Mouse (Mus musculus): ENCODE results near the gene Pear1. TPM values are rescaled to one million over a fixed set of nuclear protein-coding genes. Genes with fewer than 3 reads are reported as not detected.
"Not testable (repeated sequence)": the region's sequence is repeated elsewhere in the genome, so short reads cannot be mapped to it uniquely, and the experiment has no call there.

Gene Pear1
- polyA plus RNA-seq (2015; fragmentation: Nextera tagmentation; extraction: Ambion mirVana), result 5.7 and 6.5 TPM in 2 replicates

DNA sequence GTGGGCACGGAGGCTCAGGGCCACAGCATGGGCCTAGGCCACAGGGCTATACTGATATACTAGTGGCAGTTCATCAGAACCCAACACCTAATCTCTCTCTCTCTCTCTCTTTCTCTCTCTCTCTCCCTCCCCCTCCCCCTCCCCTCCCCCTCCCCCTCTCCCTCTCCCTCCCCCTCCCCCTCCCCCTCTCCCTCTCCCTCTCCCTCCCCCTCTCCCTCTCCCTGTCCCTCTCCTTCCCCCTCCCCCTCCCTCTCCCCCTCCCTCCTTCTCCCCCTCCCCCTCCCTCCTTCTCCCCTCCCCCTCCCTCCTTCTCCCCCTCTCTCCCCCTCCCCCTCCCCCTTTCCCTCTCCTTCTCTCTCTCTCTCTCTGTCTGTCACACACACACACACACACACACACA is at the start of gene Pear1:
Gene Pear1, minus strand, starts transcription at position 101 of the 400 bp plus-strand sequence.
- H3K27ac ChIP-seq (replicated peaks); ATAC-seq (ENCODE audit: insufficient read depth); H3K36me3 ChIP-seq (replicated peaks); H3K9ac ChIP-seq; H3K9me3 ChIP-seq (replicated peaks); H3K4me3 ChIP-seq (replicated peaks); H3K4me1 ChIP-seq (replicated peaks); H3K4me2 ChIP-seq: not testable (repeated sequence)
- H3K27me3 ChIP-seq, result peaks cover 14% of the 10 kb centered on the region; the same call in 1 of the 2 replicates
- 68% methylated on average over 1 of the region's 1 CpGs for WGBS (ENCODE audit: insufficient replicate concordance)

DNA sequence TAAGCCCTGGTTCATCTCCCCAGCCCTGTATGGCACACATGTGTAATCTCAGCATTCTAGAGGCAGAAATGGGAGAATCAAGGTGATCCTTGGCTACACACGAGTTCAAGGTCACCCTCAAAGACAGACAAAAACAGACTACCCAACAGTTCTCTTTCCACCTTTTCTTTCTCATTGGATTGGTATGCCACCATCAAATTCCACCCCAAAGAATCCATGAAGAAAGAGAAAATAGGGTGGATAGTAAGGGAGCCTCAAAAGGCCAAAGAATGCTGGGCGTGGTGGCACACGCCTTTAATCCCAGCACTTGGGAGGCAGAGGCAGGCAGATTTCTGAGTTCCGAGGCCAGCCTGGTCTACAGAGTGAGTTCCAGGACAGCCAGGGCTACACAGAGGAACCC is 40.0 kb upstream of the Pear1 start:
- not testable (repeated sequence) for H3K4me3 ChIP-seq (replicated peaks); H3K4me2 ChIP-seq; H3K27me3 ChIP-seq; H3K27ac ChIP-seq (replicated peaks); ATAC-seq (ENCODE audit: insufficient read depth); H3K4me1 ChIP-seq (replicated peaks); H3K9ac ChIP-seq; H3K9me3 ChIP-seq (replicated peaks)
- H3K36me3 ChIP-seq (replicated peaks), result peaks cover 90% of the 10 kb centered on the region
- WGBS (ENCODE audit: insufficient replicate concordance), result 82% methylated on average over 4 of the region's 4 CpGs

DNA sequence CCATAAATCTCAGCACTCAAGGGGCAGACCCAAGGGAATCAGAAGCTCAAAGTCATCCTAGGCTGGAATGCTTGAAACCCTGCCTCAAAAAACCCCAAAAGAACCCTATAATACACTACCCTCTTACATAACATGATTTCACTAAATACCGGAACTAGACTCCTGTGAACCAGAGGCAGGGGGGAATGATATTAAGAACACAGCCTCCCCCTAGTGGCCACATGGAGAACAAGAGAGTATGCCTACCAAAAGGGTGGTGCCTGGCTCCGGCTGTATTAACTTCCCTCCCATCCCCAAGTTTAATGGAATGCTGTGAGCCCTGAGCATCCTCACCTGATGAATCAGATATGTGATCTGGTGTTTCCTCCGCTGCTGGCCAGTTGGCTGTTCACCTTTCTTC is 35.7 kb upstream of the Pear1 start:
- Histone ChIP-seq H3K36me3 (replicated peaks) (peaks cover 75% of the 10 kb centered on the region), H3K9me3 (replicated peaks) (no peaks in the 10 kb centered on the region), H3K4me2 (no peak overlapping the region), H3K27ac (replicated peaks) (no peak overlapping the region), H3K9ac (no peak overlapping the region), H3K4me1 (replicated peaks) (no peaks in the 10 kb centered on the region), H3K4me3 (replicated peaks) (no peak overlapping the region), H3K27me3 (no peaks in the 10 kb centered on the region)
- ATAC-seq (ENCODE audit: insufficient read depth), result no peak
- 28% methylated on average over 3 of the region's 3 CpGs for WGBS (ENCODE audit: insufficient replicate concordance)

DNA sequence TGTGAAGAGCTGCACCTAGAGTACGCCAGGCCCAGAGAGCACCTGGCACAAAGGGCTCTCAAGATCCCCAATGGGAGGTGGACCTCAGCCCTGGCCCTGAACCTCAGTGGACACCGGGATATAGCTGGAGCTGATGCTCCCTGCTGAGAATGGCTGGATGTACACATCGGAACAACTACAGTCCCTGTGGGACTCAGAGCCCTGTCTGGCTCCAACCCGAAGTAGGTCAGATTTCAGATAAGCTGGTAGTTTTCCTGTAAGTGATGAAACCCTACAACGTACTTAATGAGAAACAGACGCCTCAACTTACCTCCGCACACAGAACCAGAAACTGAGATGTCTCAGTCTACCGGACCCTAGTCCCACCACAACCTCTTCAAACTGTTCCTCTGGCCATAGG is 33.6 kb upstream of the Pear1 start:
- Histone ChIP-seq H3K4me2 (no peak overlapping the region), H3K4me3 (replicated peaks) (no peak overlapping the region), H3K27me3 (no peaks in the 10 kb centered on the region), H3K4me1 (replicated peaks) (no peaks in the 10 kb centered on the region), H3K9me3 (replicated peaks) (no peaks in the 10 kb centered on the region), H3K27ac (replicated peaks) (no peak overlapping the region), H3K9ac (no peak overlapping the region), H3K36me3 (replicated peaks) (peaks cover 59% of the 10 kb centered on the region)
- WGBS (ENCODE audit: insufficient replicate concordance), result 86% methylated on average over 8 of the region's 8 CpGs
- ATAC-seq (ENCODE audit: insufficient read depth), result no peak

DNA sequence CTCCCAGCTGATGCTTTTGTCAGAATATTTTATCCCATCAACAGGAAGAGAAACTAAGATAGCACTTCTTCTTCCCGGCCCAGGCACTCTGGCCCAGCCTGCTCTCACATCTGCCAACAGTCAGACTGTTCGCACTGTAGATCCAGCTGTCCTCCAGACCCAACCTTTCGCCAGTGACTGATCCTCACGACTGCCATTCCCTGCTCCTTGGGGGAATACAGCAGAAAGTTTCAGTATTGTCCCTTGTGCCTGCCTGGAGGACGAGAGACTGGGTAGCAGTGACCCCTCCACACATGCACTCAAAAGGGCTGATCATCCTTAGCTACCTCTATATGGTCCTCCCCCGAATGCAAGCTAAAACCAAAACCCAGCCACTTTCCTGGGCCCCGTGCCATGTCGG is 31.8 kb upstream of the Pear1 start:
- Histone ChIP-seq H3K4me1 (replicated peaks) (no peaks in the 10 kb centered on the region), H3K36me3 (replicated peaks) (peaks cover 43% of the 10 kb centered on the region), H3K9ac (no peak overlapping the region), H3K4me3 (replicated peaks) (no peak overlapping the region), H3K4me2 (no peak overlapping the region), H3K27me3 (no peaks in the 10 kb centered on the region), H3K9me3 (replicated peaks) (no peaks in the 10 kb centered on the region), H3K27ac (replicated peaks) (no peak overlapping the region)
- ATAC-seq (ENCODE audit: insufficient read depth), result no peak
- WGBS (ENCODE audit: insufficient replicate concordance), result 76% methylated on average over 8 of the region's 8 CpGs

DNA sequence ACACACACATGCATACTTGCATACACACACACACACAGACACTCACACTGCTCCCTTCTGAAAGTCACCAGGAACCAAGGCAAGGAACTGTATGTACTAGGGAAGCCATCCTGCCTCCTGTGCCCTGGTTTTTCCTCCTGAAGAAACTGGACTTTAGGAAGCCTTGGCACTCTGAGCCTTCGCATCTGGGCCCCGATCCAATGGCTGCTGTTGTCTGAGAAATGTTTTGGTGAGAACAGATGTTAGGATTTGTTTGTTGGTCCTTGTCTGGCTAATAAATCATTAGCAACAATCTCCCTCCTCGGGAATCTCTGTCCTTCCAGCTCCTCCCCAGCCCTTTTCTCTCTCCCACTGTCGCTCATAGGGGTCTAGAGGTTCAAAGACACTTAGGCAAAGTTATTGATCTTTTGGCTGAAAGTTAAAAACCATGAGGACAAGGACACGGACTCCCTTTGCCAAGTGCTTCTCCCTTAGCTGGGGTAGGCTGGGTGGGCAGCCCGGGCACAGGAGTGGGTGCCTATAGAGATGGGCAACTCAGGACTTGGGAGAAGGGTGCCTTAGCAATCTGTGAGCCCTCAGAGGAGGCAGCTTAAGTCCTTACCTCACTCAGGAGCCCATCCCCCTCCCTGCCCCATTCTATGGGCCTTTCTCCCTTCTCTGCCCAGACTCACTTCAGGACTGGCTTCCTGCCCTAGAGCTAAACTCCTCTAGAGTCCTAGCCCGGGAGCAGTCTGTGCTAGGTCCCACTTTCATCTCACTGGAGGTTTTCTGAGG is 30.9 kb upstream of the Pear1 start:
- H3K4me1 ChIP-seq (replicated peaks), result no peaks in the 10 kb centered on the region
- ATAC-seq (ENCODE audit: insufficient read depth), result no peak
- 58% methylated on average over 7 of the region's 7 CpGs for WGBS (ENCODE audit: insufficient replicate concordance)

DNA sequence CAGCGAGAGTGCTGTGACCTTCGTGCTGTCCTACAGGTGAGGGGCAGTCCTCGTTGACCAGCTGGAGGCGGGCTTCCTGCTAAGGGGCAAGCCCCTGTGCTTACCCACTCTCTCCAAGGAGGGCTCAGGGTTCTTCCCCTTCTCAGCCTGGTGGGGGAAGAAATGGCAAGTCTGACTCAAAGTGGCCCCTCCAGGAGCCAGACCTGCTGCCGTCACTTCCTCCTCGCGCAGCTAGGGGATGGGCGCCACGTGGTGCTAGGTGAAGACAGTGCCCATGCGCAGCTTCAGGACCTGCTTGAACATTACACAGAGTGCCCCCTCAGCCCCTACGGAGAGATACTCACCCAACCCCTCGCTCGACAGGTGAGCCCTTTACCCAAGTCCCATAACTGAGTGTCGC is 25.0 kb upstream of the Pear1 start:
- ATAC-seq (ENCODE audit: insufficient read depth), result no peak
- Histone ChIP-seq H3K27me3 (no peaks in the 10 kb centered on the region), H3K9me3 (replicated peaks) (no peaks in the 10 kb centered on the region), H3K4me1 (replicated peaks) (peaks cover 8% of the 10 kb centered on the region; the same call in 1 of the 2 replicates), H3K36me3 (replicated peaks) (no peaks in the 10 kb centered on the region), H3K27ac (replicated peaks) (no peak overlapping the region), H3K9ac (no peak overlapping the region), H3K4me2 (no peak overlapping the region), H3K4me3 (replicated peaks) (no peak overlapping the region)
- WGBS (ENCODE audit: insufficient replicate concordance), result 53% methylated on average over 14 of the region's 14 CpGs

More for the DNA sequence above, 30.9 kb upstream of the Pear1 start:
- Histone ChIP-seq H3K36me3 (replicated peaks) (peaks cover 37% of the 10 kb centered on the region), H3K27ac (replicated peaks) (no peak overlapping the region), H3K27me3 (no peaks in the 10 kb centered on the region), H3K9me3 (replicated peaks) (no peaks in the 10 kb centered on the region), H3K4me2 (no peak overlapping the region), H3K4me3 (replicated peaks) (no peak overlapping the region), H3K9ac (no peak overlapping the region)

DNA sequence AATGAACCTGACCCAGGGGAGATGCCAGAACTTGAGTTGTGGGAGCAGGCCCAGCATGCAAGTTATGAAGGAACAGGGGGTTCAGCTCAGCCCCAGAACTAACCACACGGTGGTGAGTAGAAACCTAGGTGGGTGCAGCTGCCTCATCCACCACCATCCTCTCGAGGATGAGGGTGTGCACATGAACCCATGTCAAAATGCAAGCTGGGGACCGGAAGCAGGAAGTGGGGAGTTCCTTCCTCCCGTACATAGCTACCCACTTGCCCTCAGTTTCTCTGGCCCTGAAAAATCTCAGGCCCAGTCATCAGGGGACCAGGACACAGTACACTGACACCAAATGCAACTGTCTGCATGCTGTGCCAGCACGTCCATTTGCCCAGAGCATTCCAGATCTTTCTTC is 23.6 kb upstream of the Pear1 start:
- ATAC-seq (ENCODE audit: insufficient read depth), result no peak
- Histone ChIP-seq H3K9me3 (replicated peaks) (no peaks in the 10 kb centered on the region), H3K27me3 (no peaks in the 10 kb centered on the region), H3K4me1 (replicated peaks) (peaks cover 8% of the 10 kb centered on the region; the same call in 1 of the 2 replicates), H3K4me3 (replicated peaks) (no peak overlapping the region), H3K4me2 (no peak overlapping the region), H3K36me3 (replicated peaks) (no peaks in the 10 kb centered on the region), H3K27ac (replicated peaks) (no peak overlapping the region), H3K9ac (no peak overlapping the region)
- WGBS (ENCODE audit: insufficient replicate concordance), result 22% methylated on average over 5 of the region's 5 CpGs

DNA sequence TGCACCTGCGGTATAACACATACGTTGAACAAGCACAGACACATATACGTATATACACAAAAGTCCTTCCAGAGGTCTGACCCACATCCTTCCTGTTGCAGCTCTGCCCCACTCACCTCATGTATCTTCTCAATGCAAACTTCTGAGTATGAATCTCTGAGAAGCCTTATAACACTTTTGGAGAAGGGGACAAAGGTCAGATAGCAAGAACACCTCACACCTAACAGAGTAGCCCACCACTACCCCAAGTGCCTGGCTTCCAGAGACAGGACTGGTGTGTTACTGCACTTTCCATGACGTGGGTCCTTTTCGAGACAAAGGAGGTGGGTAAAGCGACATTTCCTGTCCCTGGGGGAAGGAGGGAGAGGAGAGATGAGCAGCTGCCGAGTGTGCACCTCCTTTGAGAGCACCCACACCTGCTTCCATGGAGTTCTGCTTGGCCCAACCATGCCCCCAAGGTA is 22.6 kb upstream of the Pear1 start, which contains the start of gene Sh2d2a:
Gene Sh2d2a, plus strand, starts transcription at position 106 of the 461 bp plus-strand sequence.
- WGBS (ENCODE audit: insufficient replicate concordance), result 37% methylated on average over 7 of the region's 7 CpGs

DNA sequence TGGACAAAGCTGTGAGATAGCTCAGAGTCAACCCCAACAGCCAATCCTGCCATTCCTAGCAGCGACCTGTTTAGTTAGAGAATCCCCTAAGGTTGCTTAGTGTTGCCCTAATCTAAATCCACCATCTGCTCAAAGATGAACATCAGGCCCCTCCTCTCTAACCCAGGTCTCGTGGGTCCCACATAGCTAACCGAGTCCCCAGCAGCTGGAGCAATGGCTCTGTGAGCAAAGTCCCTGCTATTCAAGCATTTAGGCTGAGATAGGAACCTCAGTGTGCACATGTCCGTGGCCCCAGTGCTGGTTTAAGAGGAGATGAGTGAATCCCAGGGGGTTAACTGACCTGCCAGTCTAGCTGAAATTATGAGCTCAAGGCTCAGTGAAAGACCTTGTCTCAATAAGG is 22.1 kb upstream of the Pear1 start:
- Histone ChIP-seq H3K4me2 (no peak overlapping the region), H3K27ac (replicated peaks) (no peak overlapping the region), H3K9me3 (replicated peaks) (no peaks in the 10 kb centered on the region), H3K36me3 (replicated peaks) (no peaks in the 10 kb centered on the region), H3K9ac (no peak overlapping the region), H3K4me3 (replicated peaks) (no peak overlapping the region), H3K4me1 (replicated peaks) (peaks cover 8% of the 10 kb centered on the region; the same call in 1 of the 2 replicates), H3K27me3 (no peaks in the 10 kb centered on the region)
- no peak for ATAC-seq (ENCODE audit: insufficient read depth)
- 41% methylated on average over 4 of the region's 4 CpGs for WGBS (ENCODE audit: insufficient replicate concordance)

More for the DNA sequence above, 22.6 kb upstream of the Pear1 start, which contains the start of gene Sh2d2a:
- H3K4me1 ChIP-seq (replicated peaks), result peaks cover 8% of the 10 kb centered on the region; the same call in 1 of the 2 replicates
- H3K9ac ChIP-seq, result no peak within 1 kb of the TSS
- no peaks in the 10 kb centered on the region for H3K27me3 ChIP-seq
- H3K27ac ChIP-seq (replicated peaks), result no peak within 1 kb of the TSS
- no peak for ATAC-seq (ENCODE audit: insufficient read depth)
- H3K9me3 ChIP-seq (replicated peaks), result no peaks in the 10 kb centered on the region
- no peaks in the 10 kb centered on the region for H3K36me3 ChIP-seq (replicated peaks)
- no peak within 1 kb of the TSS for H3K4me2 ChIP-seq
- no peak within 1 kb of the TSS for H3K4me3 ChIP-seq (replicated peaks)

DNA sequence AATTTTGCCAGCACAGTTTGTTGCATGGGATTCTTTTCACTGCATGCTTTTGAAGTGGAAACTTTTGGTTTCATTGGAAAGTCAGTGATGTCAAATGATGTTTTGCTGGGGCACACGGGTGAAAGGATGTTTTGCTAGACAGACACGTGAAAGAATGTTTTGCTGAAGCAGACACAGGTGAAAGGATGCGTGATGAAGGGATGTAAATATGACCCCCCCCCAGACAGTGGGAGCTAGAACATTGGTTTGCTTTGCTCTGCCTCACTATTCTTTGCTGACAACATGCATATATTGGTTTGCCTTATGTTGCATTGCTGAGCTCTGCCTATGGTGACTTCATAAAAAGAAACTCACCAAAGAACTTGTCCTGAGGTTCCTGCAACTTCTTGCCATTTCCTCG is 20.9 kb upstream of the Pear1 start:
- Histone ChIP-seq H3K9ac (no peak overlapping the region), H3K27me3 (0 out of 2 replicates have a peak, but pooled peaks cover 3% of the 10 kb centered on the region), H3K36me3 (replicated peaks) (no peaks in the 10 kb centered on the region), H3K4me3 (replicated peaks) (no peak overlapping the region), H3K27ac (replicated peaks) (no peak overlapping the region), H3K4me2 (no peak overlapping the region), H3K9me3 (replicated peaks) (no peaks in the 10 kb centered on the region), H3K4me1 (replicated peaks) (peaks cover 8% of the 10 kb centered on the region; the same call in 1 of the 2 replicates)
- WGBS (ENCODE audit: insufficient replicate concordance), result 63% methylated on average over 4 of the region's 4 CpGs
- ATAC-seq (ENCODE audit: insufficient read depth), result no peak
